14 mouse cellular contexts compared by ENCODE assay signal in the genomic region with DNA sequence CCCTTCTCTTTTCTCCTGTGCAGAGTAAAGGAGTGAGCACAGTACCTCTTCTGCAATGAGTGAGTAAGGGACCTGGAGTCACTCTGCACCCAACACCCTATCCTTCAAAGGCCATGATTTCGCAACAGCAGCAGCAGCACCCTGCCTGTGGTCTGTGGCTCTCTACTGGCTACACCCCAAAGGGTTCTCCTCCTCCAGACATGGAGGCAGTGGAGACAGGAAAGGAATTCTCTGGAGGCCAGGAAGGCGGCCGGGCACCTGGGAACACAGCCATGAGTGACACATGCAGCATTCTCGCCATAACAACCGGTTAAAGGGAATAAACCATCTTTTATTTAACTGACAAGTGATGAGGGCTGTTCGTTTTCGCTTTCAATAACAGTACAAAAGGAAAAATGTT.
A peak's percentile ranks its signal among the peaks of the same experiment; 100 is the strongest.
DNase-seq lines count a peak whose midpoint lies in the region; ATAC-seq and TF ChIP-seq lines count a peak whose summit lies in the region.
"Had no signal": no experiment of that assay in that cellular context is flagged by ENCODE, and none has a peak within 500 bp of the region (broad histone marks: within the 10 kb centered on the region; RNA-seq: fewer than 3 reads in every experiment).

No protein-coding gene starts in this region.

- TF ChIP-seq POLR2A in lung, adult 2 months (IDR thresholded peaks at IDR 0.05; ENCODE audit: borderline replicate concordance, extremely low read depth, low read depth, low read length): no peak

- no peak overlapping the region for H3K27ac ChIP-seq in kidney, embryonic 15.5 days
- H3K27ac ChIP-seq: embryonic facial prominence, embryonic 12.5 days; liver, embryonic 14.5 days; midbrain, embryonic 10.5 days; neural tube, embryonic 15.5 days had no signal

- WGBS in lung, adult 2 months: 51% methylated on average over 7 of the region's 7 CpGs
- WGBS in kidney, embryonic 15.5 days: 76% methylated on average over 7 of the region's 7 CpGs

- no peaks in the 10 kb centered on the region for H3K27me3 ChIP-seq in kidney, embryonic 15.5 days
- H3K27me3 ChIP-seq: embryonic facial prominence, embryonic 12.5 days; neural tube, embryonic 15.5 days; Patski had no signal

- DNase-seq in cerebellum, adult 11 months: no peak
- DNase-seq in lung, adult 18-20 months: peak; percentile 3 to 7
- DNase-seq in lung, adult 2 months: no peak
- DNase-seq in cerebellum, postnatal 25 days: peak; percentile 27 to 49
- peak; percentile 18 for DNase-seq in lung, postnatal 36 days
- DNase-seq in frontal cortex, postnatal 25 days (ENCODE audit: low spot score in 2 of 2): no peak
- DNase-seq: kidney, adult 2 months had no signal

- no peak overlapping the region for H3K9ac ChIP-seq in kidney, embryonic 15.5 days
- H3K9ac ChIP-seq: embryonic facial prominence, embryonic 12.5 days; liver, embryonic 14.5 days; neural tube, embryonic 15.5 days had no signal

- peak; percentile 52; the same call in 1 of the 2 replicates for ATAC-seq in cerebellum, adult (ENCODE audit: insufficient number of reproducible peaks, low FRiP score, low TSS enrichment)
- no peak for ATAC-seq in kidney, embryonic 15.5 days (replicated peaks; ENCODE audit: low FRiP score)
- ATAC-seq: Patski had no signal

- H3K9me3 ChIP-seq in kidney, embryonic 15.5 days (replicated peaks): no peaks in the 10 kb centered on the region

- no peak overlapping the region for H3K4me2 ChIP-seq in kidney, embryonic 15.5 days
- H3K4me2 ChIP-seq: embryonic facial prominence, embryonic 12.5 days; neural tube, embryonic 15.5 days had no signal

- H3K4me1 ChIP-seq in lung, adult 2 months (ENCODE audit: control insufficient read depth, insufficient read depth, low read length): no peaks in the 10 kb centered on the region; the same call in 1 of the 2 replicates
- H3K4me1 ChIP-seq in kidney, embryonic 15.5 days: no peaks in the 10 kb centered on the region
- H3K4me1 ChIP-seq: embryonic facial prominence, embryonic 12.5 days; midbrain, embryonic 10.5 days; neural tube, embryonic 15.5 days had no signal

- no peaks in the 10 kb centered on the region for H3K36me3 ChIP-seq in kidney, embryonic 15.5 days
- H3K36me3 ChIP-seq: embryonic facial prominence, embryonic 12.5 days; midbrain, embryonic 10.5 days; neural tube, embryonic 15.5 days had no signal

- no peak overlapping the region for H3K4me3 ChIP-seq in lung, adult 2 months (replicated peaks; ENCODE audit: extremely low read depth, low read depth, low read length)
- H3K4me3 ChIP-seq in kidney, embryonic 15.5 days (replicated peaks): no peak overlapping the region
- H3K4me3 ChIP-seq: embryonic facial prominence, embryonic 12.5 days; midbrain, embryonic 10.5 days; neural tube, embryonic 15.5 days had no signal

- TF ChIP-seq CTCF in lung, adult 2 months (IDR thresholded peaks at IDR 0.05; ENCODE audit: insufficient read depth, low read length): no peak

Comparison
In these comparisons a context has a peak if more than half of its experiments do, and no peak if none do; other contexts are left out.
1. DNase-seq: peak in lung, adult 18-20 months (2 of 2), cerebellum, postnatal 25 days (2 of 2) and lung, postnatal 36 days (single experiment); none in cerebellum, adult 11 months (single experiment), lung, adult 2 months (single experiment) and frontal cortex, postnatal 25 days (0 of 2).